Mouse (Mus musculus) embryonic facial prominence, embryonic 15.5 days (tissue): ENCODE data around the gene Exoc3l2. TPM values are rescaled to one million over a fixed set of nuclear protein-coding genes. Genes with fewer than 3 reads are reported as not detected.

ENCODE experiments used
- ATAC-seq: fragments of 200-750 bp; cut with Nextera tagmentation; 2 replicates; pipeline ENCODE4 v1.8.0; 2017; ENCODE audit warnings: low read depth, moderate TSS enrichment; ENCODE audit not compliant: insufficient number of reproducible peaks, low FRiP score, low TSS enrichment
- H3K27ac ChIP-seq: fragments of 300-500 bp; sonication (generic); replicated peaks from 2 replicates; pipeline ENCODE4 v1.5.1; 2015; ENCODE audit warnings: mild to moderate bottlenecking, inconsistent platforms
- H3K27me3 ChIP-seq: fragments of 300-500 bp; sonication (generic); 2 replicates; pipeline ENCODE4 v1.6.1; 2015; ENCODE audit warnings: inconsistent platforms
- H3K36me3 ChIP-seq: fragments of 300-500 bp; sonication (generic); 2 replicates; pipeline ENCODE4 v1.6.1; 2015; ENCODE audit warnings: mild to moderate bottlenecking, inconsistent platforms
- H3K4me1 ChIP-seq: fragments of 300-500 bp; sonication (generic); 2 replicates; pipeline ENCODE4 v1.6.1; 2015; ENCODE audit warnings: inconsistent platforms
- H3K4me2 ChIP-seq: fragments of 300-500 bp; sonication (generic); replicated peaks from 2 replicates; pipeline ENCODE4 v1.6.1; 2015; ENCODE audit warnings: mild to moderate bottlenecking, inconsistent platforms
- H3K4me3 ChIP-seq: fragments of 300-500 bp; sonication (generic); replicated peaks from 2 replicates; pipeline ENCODE4 v1.5.1; 2015; ENCODE audit warnings: mild to moderate bottlenecking, inconsistent platforms
- H3K9ac ChIP-seq: fragments of 300-500 bp; sonication (generic); 2 replicates; pipeline ENCODE4 v1.6.1; 2015; ENCODE audit warnings: inconsistent platforms
- H3K9me3 ChIP-seq: fragments of 300-500 bp; sonication (generic); replicated peaks from 2 replicates; pipeline ENCODE4 v1.6.1; 2016; ENCODE audit warnings: inconsistent platforms
- WGBS: fragments of 180-500 bp; shearing (Covaris S2); methylation state at CpG from one replicate; pipeline ENCODE4 v1.1.7; 2015; 5-methylcytosine and 5-hydroxymethylcytosine counted together
- polyA plus RNA-seq: library from polyadenylated mRNA; unstranded; fragments of >200 nt; fragmentation: Nextera tagmentation; extraction: Ambion mirVana; gene quantifications from 2 replicates; pipeline ENCODE4 v1.2.1, GENCODE M21; 2015

The Exoc3l2 gene
- 1.2 and 1.4 TPM in 2 replicates for polyA plus RNA-seq

DNA sequence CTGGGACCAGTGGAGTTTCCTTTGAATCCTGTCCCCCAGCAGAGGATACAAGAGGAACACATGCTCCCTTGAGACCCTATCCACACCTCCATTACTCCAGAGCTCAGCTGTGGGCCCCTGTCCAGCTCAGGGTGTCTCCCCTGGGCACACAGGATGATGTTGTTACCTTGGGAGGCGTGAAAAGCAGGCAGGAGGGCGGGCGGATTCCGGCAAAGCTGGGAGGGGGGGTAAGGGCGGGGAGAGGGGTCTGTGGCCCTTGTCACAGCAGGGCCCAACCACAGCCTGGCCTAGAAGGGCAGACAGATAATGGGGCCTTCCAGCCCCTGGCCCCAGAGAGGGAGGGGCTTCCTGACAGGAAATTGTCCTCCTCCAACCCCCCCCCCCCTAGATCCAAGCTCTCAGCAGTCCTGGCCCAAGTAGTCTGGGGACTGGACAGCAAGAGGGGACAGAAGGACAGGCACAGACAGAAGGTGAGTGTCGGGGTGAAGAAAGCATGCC lies at the start of gene Exoc3l2:
TSS of gene Exoc3l2 (plus strand) at position 448 of the 498 bp plus-strand sequence.
- H3K4me2 ChIP-seq = no peak within 1 kb of the TSS; the same call in 1 of the 2 replicates

DNA sequence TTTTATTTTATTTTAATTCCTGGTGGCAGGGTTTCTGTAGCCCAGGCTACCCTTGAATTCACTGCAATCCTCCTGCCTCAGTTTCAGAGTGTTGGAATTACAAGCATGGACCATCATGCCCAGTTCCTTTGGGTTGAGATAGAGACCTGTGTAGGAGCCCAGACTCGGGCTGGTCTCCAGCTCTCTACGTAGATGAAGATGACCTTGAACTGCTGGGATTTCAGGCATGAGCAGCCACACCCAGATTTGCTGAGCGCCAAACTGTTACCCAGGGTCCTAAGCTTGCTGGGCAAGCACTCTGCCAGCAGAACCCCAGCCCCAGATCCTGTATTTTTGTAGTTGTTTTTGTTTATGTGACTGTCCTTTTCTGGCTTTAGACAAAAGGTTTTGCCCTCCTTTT lies 49.6 kb upstream of the Exoc3l2 start:
- no peak overlapping the region for H3K9ac ChIP-seq
- H3K36me3 ChIP-seq = no peaks in the 10 kb centered on the region
- 90% methylated on average over 3 of the region's 3 CpGs for WGBS
- no peak overlapping the region for H3K27ac ChIP-seq
- no peak overlapping the region for H3K4me3 ChIP-seq
- H3K4me2 ChIP-seq = no peak overlapping the region
- H3K4me1 ChIP-seq = 0 out of 2 replicates have a peak, but pooled peaks cover 3% of the 10 kb centered on the region
- H3K27me3 ChIP-seq = peaks cover 9% of the 10 kb centered on the region; the same call in 1 of the 2 replicates
- H3K9me3 ChIP-seq = no peaks in the 10 kb centered on the region
- no peak for ATAC-seq

More for the DNA sequence above, at the start of gene Exoc3l2:
- Histone ChIP-seq H3K4me3 (0 out of 2 replicates have a peak within 1 kb of the TSS, but pooled peaks have one; percentile 10), H3K36me3 (no peaks in the 10 kb centered on the region), H3K9me3 (no peaks in the 10 kb centered on the region), H3K4me1 (peaks cover 25% of the 10 kb centered on the region), H3K27ac (peak within 1 kb of the TSS; percentile 65), H3K9ac (no peak within 1 kb of the TSS), H3K27me3 (0 out of 2 replicates have a peak, but pooled peaks cover 12% of the 10 kb centered on the region)
- WGBS = 46% methylated on average over 6 of the region's 6 CpGs
- ATAC-seq = no peak

DNA sequence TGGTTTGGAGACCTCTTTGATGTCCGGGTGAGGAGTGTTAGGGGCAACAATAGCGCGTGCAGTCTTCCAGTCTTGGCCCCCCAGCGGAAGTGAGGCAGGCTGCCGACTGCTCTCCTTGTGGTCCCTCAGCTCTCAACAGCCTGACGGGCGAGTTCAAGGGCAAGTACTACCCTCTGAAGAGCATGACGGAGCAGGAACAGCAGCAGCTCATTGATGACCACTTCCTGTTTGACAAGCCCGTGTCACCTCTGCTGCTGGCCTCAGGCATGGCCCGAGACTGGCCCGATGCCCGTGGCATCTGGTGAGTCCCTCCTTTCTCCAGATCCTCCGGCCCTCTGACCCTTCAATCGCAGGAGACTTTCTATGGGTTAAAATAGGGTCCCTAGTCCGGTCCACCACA lies 46.5 kb upstream of the Exoc3l2 start:
- Histone ChIP-seq H3K27me3 (peaks cover 37% of the 10 kb centered on the region), H3K4me1 (peaks cover 13% of the 10 kb centered on the region), H3K4me2 (no peak overlapping the region), H3K36me3 (no peaks in the 10 kb centered on the region), H3K27ac (no peak overlapping the region), H3K9me3 (no peaks in the 10 kb centered on the region), H3K9ac (no peak overlapping the region), H3K4me3 (no peak overlapping the region)
- ATAC-seq = no peak
- 64% methylated on average over 15 of the region's 15 CpGs for WGBS

DNA sequence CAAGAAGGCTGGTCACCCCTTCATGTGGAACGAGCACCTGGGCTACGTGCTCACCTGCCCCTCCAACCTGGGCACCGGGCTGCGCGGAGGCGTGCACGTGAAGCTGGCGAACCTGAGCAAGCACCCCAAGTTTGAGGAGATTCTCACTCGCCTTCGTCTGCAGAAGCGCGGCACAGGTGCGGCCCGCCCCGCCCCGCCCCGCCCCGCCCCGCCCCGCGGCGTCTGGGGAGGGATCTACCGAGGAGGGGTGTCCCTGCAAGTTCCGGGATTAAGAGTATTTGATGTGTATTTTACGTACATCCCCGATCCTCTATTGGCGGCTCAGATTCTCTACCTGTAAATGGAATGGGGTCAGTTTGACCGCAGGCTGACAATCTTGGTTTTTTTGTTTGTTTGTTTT lies 43.0 kb upstream of the Exoc3l2 start:
- Histone ChIP-seq H3K36me3 (peaks cover 5% of the 10 kb centered on the region; the same call in 1 of the 2 replicates), H3K27me3 (peaks cover 42% of the 10 kb centered on the region), H3K9ac (no peak overlapping the region), H3K4me3 (no peak overlapping the region), H3K4me1 (peaks cover 14% of the 10 kb centered on the region), H3K9me3 (no peaks in the 10 kb centered on the region), H3K27ac (no peak overlapping the region), H3K4me2 (peak overlapping the region; percentile 36)
- WGBS = 5% methylated on average over 28 of the region's 28 CpGs
- ATAC-seq = no peak

DNA sequence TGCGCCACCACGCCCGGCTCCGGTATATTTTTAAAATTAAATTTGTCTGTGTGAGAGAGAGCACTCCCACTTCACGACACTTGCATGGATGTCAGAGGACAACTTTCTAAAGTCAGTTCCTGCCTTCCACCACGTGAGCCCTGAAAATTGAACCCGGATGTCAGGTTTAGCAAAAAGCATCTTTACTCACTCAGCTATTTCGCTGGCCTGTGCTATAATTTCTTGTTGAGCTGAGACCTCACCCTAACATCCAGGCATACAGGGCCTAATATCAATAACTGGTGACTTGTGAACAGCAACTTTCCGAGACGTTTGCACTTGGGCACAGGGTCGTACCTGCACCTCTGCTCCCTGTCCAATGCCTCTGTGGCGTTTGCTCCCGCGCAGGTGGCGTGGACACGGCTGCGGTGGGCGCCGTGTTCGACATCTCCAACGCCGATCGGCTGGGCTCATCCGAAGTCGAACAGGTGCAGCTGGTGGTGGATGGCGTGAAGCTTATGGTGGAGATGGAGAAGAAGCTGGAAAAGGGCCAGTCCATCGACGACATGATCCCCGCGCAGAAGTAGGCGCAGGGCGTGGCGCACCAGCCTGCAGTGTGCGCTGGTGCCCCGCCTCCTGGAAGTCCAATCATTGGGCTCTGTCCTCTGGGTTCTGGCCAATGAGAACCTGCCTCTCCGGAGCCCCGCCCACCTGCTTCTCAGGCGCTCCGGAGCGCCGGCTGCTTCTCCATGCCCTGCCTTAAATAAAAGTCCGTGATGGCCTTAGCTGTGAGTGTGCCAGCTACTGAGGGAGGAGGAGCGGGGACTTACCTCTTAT lies 42.1 kb upstream of the Exoc3l2 start:
- Histone ChIP-seq H3K27me3 (peaks cover 42% of the 10 kb centered on the region), H3K36me3 (peaks cover 14% of the 10 kb centered on the region), H3K27ac (no peak overlapping the region), H3K9ac (no peak overlapping the region), H3K9me3 (no peaks in the 10 kb centered on the region), H3K4me2 (peak overlapping the region; percentile 61), H3K4me1 (peaks cover 14% of the 10 kb centered on the region), H3K4me3 (peak overlapping the region; percentile 36)
- 13% methylated on average over 43 of the region's 43 CpGs for WGBS
- ATAC-seq = peak; percentile 85

DNA sequence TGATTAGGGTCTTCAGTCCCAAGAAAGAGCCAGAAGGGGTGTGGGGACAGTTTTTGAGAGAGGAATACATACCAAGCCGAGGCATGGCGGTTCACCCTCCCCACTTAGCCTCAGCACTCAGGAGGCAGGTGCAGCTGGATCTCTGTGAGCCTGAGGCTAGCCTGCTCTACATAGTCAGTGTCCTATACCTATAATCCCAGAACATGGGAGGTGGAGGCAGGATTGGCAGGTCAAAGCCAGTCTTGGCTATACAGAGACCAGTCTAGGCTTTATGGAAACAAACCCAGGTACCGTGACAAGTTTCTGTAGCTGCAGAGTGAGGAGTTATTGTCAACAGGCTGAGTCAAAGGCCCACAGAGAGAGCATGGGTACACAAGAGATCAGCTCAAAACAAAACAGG lies 40.0 kb upstream of the Exoc3l2 start:
- 73% methylated on average over 3 of the region's 3 CpGs for WGBS
- Histone ChIP-seq H3K9ac (no peak overlapping the region), H3K4me1 (peaks cover 14% of the 10 kb centered on the region), H3K27ac (no peak overlapping the region), H3K27me3 (peaks cover 33% of the 10 kb centered on the region), H3K9me3 (no peaks in the 10 kb centered on the region), H3K36me3 (peaks cover 35% of the 10 kb centered on the region), H3K4me3 (no peak overlapping the region), H3K4me2 (no peak overlapping the region)
- no peak for ATAC-seq

DNA sequence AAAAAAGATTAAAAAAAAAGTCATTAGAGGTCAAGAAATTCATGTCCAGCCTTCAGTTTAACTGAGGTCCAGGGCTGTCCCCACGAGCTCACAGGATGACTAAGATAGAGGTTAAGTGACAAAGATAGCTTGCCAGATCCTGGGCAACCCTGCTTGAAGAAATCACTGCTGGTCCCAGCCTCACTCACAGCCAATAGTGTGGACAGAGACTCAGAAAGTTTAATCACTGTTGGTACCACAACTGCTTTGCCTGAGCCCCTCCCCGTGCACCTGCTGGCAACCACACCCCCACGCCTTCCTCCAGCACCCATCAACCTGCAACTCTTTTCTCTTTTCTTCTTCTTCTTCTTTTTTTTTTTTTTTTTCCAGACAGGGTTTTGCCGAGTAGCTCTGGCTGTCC lies 39.1 kb upstream of the Exoc3l2 start:
- no peak overlapping the region for H3K27ac ChIP-seq
- no peaks in the 10 kb centered on the region for H3K9me3 ChIP-seq
- H3K4me2 ChIP-seq = no peak overlapping the region
- H3K9ac ChIP-seq = no peak overlapping the region
- H3K36me3 ChIP-seq = peaks cover 45% of the 10 kb centered on the region
- H3K27me3 ChIP-seq = peaks cover 28% of the 10 kb centered on the region
- ATAC-seq = no peak
- peaks cover 14% of the 10 kb centered on the region for H3K4me1 ChIP-seq
- no peak overlapping the region for H3K4me3 ChIP-seq
- 71% methylated on average over 4 of the region's 4 CpGs for WGBS

DNA sequence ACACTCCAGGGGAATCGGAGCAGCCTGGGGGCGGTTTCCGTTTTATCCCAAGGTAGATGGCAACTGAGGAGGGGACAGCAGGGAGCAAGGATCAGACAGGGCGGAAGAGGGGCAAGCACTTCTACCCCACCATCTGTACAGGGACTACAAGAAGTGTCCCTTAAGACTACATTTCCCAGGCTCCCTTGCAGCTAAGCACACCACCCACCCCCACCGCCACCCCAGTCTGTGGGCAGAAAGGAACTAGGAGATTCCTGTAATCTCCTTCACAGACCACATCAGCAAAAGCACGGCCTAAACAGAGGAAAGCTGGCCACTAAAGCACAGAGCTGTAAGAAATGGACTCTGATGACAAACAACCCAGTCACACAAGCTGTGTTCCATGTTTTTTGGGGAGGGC lies 36.8 kb upstream of the Exoc3l2 start:
- peaks cover 68% of the 10 kb centered on the region for H3K36me3 ChIP-seq
- no peak overlapping the region for H3K27ac ChIP-seq
- no peak overlapping the region for H3K4me3 ChIP-seq
- peaks cover 8% of the 10 kb centered on the region for H3K27me3 ChIP-seq
- no peaks in the 10 kb centered on the region for H3K9me3 ChIP-seq
- WGBS = 73% methylated on average over 6 of the region's 6 CpGs
- no peak overlapping the region for H3K9ac ChIP-seq
- ATAC-seq = no peak
- H3K4me1 ChIP-seq = peaks cover 3% of the 10 kb centered on the region
- no peak overlapping the region for H3K4me2 ChIP-seq

DNA sequence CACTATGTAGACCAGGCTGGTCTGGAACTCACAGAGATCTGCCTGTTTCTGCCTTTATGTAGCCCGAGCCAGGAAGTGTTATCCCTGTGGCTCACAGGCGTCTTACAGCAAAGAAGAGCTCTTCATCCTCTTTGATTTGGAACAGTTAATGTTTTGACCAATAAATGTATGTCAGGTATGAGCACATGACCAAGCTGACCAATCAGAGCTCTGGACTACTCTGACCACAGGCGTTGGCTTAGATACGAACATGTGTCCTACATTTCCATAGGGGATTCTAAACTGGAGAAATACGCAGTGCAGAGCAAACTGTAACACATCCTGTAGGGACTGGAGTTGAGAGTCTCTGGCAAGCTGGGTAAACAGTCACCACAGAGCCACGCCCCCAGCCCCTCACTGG lies 36.2 kb upstream of the Exoc3l2 start:
- Histone ChIP-seq H3K36me3 (peaks cover 73% of the 10 kb centered on the region), H3K9ac (no peak overlapping the region), H3K4me1 (no peaks in the 10 kb centered on the region), H3K27ac (no peak overlapping the region), H3K4me3 (no peak overlapping the region), H3K4me2 (no peak overlapping the region), H3K27me3 (peaks cover 3% of the 10 kb centered on the region; the same call in 1 of the 2 replicates), H3K9me3 (no peaks in the 10 kb centered on the region)
- no peak for ATAC-seq
- 85% methylated on average over 6 of the region's 6 CpGs for WGBS

DNA sequence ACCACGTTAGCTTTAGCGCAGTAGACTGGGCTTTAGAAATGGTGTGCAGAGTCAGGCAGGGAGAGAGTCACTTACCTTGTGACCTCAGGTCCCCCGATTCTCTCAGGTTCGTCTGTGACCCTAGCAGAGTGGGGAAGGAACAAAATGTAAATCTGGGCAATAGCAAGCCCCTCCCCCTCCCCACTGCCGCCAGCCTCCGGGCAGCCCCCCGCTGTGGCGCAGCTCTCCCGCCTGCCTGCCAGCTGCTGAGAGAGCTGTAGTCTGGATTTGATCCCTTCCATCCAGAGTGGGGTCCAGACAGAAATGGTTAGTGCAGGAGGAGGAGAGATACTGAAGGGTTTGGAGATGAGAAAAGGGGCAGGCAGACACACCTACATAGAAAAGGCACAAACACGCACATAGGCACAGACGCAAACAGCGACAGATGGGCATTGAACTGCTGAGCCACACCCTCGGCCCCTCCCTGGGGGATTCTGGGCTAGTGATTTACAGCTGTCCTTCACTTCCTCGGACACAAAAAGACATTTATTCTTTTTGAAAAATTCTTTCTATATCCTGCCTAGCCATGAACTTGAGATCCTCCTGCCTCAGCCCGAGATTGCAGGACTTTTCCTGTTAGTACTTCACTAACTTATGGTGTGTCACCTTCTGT lies 35.0 kb upstream of the Exoc3l2 start:
- Histone ChIP-seq H3K4me2 (no peak overlapping the region), H3K9ac (no peak overlapping the region), H3K27me3 (no peaks in the 10 kb centered on the region), H3K9me3 (no peaks in the 10 kb centered on the region), H3K4me1 (no peaks in the 10 kb centered on the region), H3K4me3 (no peak overlapping the region), H3K36me3 (peaks cover 85% of the 10 kb centered on the region), H3K27ac (no peak overlapping the region)
- 67% methylated on average over 15 of the region's 15 CpGs for WGBS
- no peak for ATAC-seq

DNA sequence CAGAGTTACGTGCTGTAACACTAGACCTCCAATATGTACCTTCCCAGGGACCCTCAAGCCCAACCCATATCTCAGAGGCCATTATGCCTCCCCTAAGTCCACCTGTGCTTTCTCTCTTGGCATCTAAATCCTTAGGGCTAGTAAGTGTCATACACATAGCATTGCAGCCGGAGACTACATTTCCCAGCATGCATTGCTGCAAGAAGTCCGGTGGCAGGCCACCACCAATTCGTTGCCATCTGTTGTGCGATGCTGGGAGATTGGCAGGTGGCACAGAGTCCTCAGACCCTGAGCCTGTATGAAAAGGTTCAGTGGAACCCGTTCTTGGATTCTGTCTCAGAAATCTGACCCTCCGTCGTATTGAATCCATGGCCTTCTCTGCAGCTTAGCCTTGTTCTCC lies 33.4 kb upstream of the Exoc3l2 start:
- Histone ChIP-seq H3K4me2 (no peak overlapping the region), H3K9ac (no peak overlapping the region), H3K4me3 (no peak overlapping the region), H3K9me3 (no peaks in the 10 kb centered on the region), H3K4me1 (no peaks in the 10 kb centered on the region), H3K27me3 (no peaks in the 10 kb centered on the region), H3K27ac (no peak overlapping the region), H3K36me3 (peaks cover 100% of the 10 kb centered on the region)
- 71% methylated on average over 8 of the region's 8 CpGs for WGBS
- ATAC-seq = no peak
